Mouse (Mus musculus): ENCODE data around the gene Copb1. TPM values are rescaled to one million over a fixed set of nuclear protein-coding genes. Genes with fewer than 3 reads are reported as not detected.

Gene Copb1
- 51.9 and 62.8 TPM in 2 replicates for polyA plus RNA-seq (2015; fragmentation: Nextera tagmentation; extraction: Ambion mirVana)

DNA sequence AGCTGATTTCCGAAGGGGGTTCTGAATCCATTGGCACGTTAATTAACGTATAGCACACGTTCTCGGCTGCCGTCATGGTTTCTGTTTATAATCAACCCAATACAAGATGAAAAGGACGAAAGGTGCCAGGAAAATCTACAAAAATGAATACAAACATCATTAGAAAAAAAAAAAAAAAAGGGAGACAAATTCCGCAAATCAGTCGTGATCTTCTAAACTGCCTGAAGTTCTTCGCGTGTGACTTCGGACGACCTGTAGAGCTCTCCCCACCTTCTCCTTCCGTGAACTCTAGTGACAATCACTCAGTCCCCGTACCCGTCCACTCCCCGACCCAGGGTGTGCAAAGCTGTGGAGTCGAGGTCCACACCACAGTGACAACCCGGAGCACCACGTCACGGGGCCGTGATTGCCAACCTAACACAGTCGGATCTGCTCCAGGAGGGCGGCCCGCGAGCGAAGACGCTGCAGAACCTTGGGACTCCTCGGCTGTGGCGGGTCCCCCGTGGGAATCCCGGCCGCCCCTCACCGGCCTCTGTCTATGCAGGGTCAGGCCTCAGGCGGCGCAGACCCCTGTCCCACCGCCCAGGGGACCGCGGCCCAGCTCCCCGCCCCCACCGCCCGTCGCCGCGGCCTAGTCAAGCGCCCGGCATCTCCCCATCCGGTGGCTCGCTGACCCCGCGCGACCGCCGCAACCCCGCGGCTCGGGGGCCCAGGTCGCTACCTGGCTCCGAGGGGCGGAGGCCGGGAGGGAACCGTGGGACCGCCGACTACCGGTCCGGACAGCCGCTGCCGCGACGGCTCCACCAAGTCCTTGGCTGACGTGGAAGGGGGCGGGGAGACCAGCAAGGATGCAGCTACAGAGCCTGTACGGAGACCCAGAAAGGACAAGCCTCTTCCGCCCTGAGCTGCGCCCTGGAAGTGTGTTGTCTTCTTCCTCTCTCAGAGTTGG is at the start of gene Copb1:
Copb1 (minus strand) TSS at position 827 of the 949 bp plus-strand sequence.
- Histone ChIP-seq H3K4me1 (replicated peaks) (peaks cover 10% of the 10 kb centered on the region), H3K27ac (peak within 1 kb of the TSS; percentile 83), H3K4me3 (replicated peaks) (peak within 1 kb of the TSS; percentile 96), H3K36me3 (peaks cover 22% of the 10 kb centered on the region), H3K27me3 (no peaks in the 10 kb centered on the region), H3K9me3 (replicated peaks) (no peaks in the 10 kb centered on the region), H3K9ac (peak within 1 kb of the TSS; percentile 95), H3K4me2 (peak within 1 kb of the TSS; percentile 80)
- 2% methylated on average over 75 of the region's 75 CpGs for WGBS (ENCODE audit: insufficient replicate concordance)
- peak; percentile 99 for ATAC-seq (ENCODE audit: low read depth)
- DNase-seq = peak; percentile 87

- DNase-seq = no peak
- Histone ChIP-seq H3K4me3 (replicated peaks) (no peak overlapping the region), H3K9me3 (replicated peaks) (no peaks in the 10 kb centered on the region), H3K4me2 (no peak overlapping the region), H3K27ac (no peak overlapping the region), H3K36me3 (no peaks in the 10 kb centered on the region), H3K27me3 (no peaks in the 10 kb centered on the region), H3K4me1 (replicated peaks) (no peaks in the 10 kb centered on the region), H3K9ac (no peak overlapping the region)
- no peak for ATAC-seq (ENCODE audit: low read depth)
- 19% methylated on average over 4 of the region's 4 CpGs for WGBS (ENCODE audit: insufficient replicate concordance)
Observed at GRCm38 (mm10) chr7:114301293-114301782, 46.8 kb upstream of the Copb1 start.

GRCm38 (mm10) chr7:114300782-114301181 is 46.3 kb upstream of the Copb1 start:
- H3K27me3 ChIP-seq = no peaks in the 10 kb centered on the region
- no peak overlapping the region for H3K4me2 ChIP-seq
- H3K4me3 ChIP-seq (replicated peaks) = no peak overlapping the region
- no peaks in the 10 kb centered on the region for H3K4me1 ChIP-seq (replicated peaks)
- H3K27ac ChIP-seq = no peak overlapping the region
- no peak overlapping the region for H3K9ac ChIP-seq
- WGBS (ENCODE audit: insufficient replicate concordance) = 65% methylated on average over 2 of the region's 2 CpGs
- ATAC-seq (ENCODE audit: low read depth) (no peak), DNase-seq (no peak)
- no peaks in the 10 kb centered on the region for H3K36me3 ChIP-seq
- H3K9me3 ChIP-seq (replicated peaks) = no peaks in the 10 kb centered on the region

DNA sequence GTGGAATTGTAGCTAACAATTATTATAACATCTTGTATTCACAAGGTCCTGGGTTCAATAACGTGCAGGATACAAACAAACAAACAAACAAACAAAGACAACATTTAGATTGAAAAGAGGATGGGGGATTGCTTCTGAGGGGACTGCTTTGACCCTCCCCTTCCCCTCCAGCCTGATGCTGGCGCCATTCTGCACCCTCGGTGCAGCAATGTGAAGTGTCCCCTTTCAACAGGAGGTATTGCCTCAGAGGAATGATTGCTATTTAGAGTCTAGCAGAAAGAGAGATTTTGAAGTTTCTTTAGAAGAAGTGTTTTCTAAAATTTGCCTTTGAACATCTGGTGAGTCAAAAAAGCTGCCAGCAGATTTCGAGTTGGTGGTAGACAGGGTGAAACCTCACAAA is 44.7 kb upstream of the Copb1 start:
- WGBS (ENCODE audit: insufficient replicate concordance) = 55% methylated on average over 4 of the region's 4 CpGs
- no peaks in the 10 kb centered on the region for H3K9me3 ChIP-seq (replicated peaks)
- H3K4me2 ChIP-seq = no peak overlapping the region
- no peak overlapping the region for H3K4me3 ChIP-seq (replicated peaks)
- ATAC-seq (ENCODE audit: low read depth) (no peak), DNase-seq (no peak)
- H3K9ac ChIP-seq = no peak overlapping the region
- H3K4me1 ChIP-seq (replicated peaks) = no peaks in the 10 kb centered on the region
- H3K36me3 ChIP-seq = no peaks in the 10 kb centered on the region
- no peaks in the 10 kb centered on the region for H3K27me3 ChIP-seq
- no peak overlapping the region for H3K27ac ChIP-seq

- no peaks in the 10 kb centered on the region for H3K36me3 ChIP-seq
- H3K4me2 ChIP-seq = no peak overlapping the region
- 65% methylated on average over 5 of the region's 5 CpGs for WGBS (ENCODE audit: insufficient replicate concordance)
- H3K4me1 ChIP-seq (replicated peaks) = peaks cover 13% of the 10 kb centered on the region; the same call in 1 of the 2 replicates
- no peaks in the 10 kb centered on the region for H3K27me3 ChIP-seq
- H3K9ac ChIP-seq = no peak overlapping the region
- no peak overlapping the region for H3K4me3 ChIP-seq (replicated peaks)
- no peak for ATAC-seq (ENCODE audit: low read depth)
- H3K27ac ChIP-seq = no peak overlapping the region
- DNase-seq = no peak
- H3K9me3 ChIP-seq (replicated peaks) = no peaks in the 10 kb centered on the region
Observed at GRCm38 (mm10) chr7:114294698-114295097, 40.2 kb upstream of the Copb1 start.

DNA sequence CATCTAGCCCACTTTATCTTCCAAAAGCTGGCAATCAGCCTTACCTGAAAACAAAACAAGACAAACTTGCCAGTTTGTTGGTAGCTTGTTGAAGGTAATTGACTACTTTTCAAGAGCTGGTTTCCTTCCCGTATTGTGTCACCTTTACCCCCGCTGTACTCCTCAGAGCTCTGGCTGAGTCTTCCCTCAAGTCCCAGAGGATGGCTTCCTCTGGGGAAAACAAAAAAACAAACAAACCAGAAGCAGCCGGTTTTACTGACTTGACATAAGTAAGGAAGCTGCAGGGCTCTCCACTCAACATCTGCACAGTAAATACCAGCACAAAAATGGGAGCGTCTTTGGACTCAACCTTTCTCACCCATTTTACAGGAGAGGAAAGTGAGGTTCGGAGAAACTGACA is 39.4 kb upstream of the Copb1 start:
- H3K27ac ChIP-seq = no peak overlapping the region
- WGBS (ENCODE audit: insufficient replicate concordance) = 70% methylated on average over 5 of the region's 5 CpGs

GRCm38 (mm10) chr7:114292501-114292971 is 38.0 kb upstream of the Copb1 start:
- Histone ChIP-seq H3K27me3 (no peaks in the 10 kb centered on the region), H3K36me3 (no peaks in the 10 kb centered on the region), H3K9me3 (replicated peaks) (no peaks in the 10 kb centered on the region), H3K27ac (peak overlapping the region; percentile 61), H3K4me1 (replicated peaks) (peaks cover 13% of the 10 kb centered on the region; the same call in 1 of the 2 replicates), H3K4me3 (replicated peaks) (peak overlapping the region; percentile 35), H3K9ac (peak overlapping the region; percentile 50), H3K4me2 (peak overlapping the region; percentile 54)
- DNase-seq (no peak), ATAC-seq (ENCODE audit: low read depth) (peak; percentile 69)
- WGBS (ENCODE audit: insufficient replicate concordance) = 13% methylated on average over 12 of the region's 12 CpGs

More for the DNA sequence above, 39.4 kb upstream of the Copb1 start:
- DNase-seq (no peak), ATAC-seq (ENCODE audit: low read depth) (no peak)
- H3K4me3 ChIP-seq (replicated peaks) = no peak overlapping the region
- H3K4me2 ChIP-seq = no peak overlapping the region
- H3K4me1 ChIP-seq (replicated peaks) = peaks cover 13% of the 10 kb centered on the region; the same call in 1 of the 2 replicates
- H3K9ac ChIP-seq = no peak overlapping the region
- H3K9me3 ChIP-seq (replicated peaks) = no peaks in the 10 kb centered on the region
- no peaks in the 10 kb centered on the region for H3K27me3 ChIP-seq
- no peaks in the 10 kb centered on the region for H3K36me3 ChIP-seq

DNA sequence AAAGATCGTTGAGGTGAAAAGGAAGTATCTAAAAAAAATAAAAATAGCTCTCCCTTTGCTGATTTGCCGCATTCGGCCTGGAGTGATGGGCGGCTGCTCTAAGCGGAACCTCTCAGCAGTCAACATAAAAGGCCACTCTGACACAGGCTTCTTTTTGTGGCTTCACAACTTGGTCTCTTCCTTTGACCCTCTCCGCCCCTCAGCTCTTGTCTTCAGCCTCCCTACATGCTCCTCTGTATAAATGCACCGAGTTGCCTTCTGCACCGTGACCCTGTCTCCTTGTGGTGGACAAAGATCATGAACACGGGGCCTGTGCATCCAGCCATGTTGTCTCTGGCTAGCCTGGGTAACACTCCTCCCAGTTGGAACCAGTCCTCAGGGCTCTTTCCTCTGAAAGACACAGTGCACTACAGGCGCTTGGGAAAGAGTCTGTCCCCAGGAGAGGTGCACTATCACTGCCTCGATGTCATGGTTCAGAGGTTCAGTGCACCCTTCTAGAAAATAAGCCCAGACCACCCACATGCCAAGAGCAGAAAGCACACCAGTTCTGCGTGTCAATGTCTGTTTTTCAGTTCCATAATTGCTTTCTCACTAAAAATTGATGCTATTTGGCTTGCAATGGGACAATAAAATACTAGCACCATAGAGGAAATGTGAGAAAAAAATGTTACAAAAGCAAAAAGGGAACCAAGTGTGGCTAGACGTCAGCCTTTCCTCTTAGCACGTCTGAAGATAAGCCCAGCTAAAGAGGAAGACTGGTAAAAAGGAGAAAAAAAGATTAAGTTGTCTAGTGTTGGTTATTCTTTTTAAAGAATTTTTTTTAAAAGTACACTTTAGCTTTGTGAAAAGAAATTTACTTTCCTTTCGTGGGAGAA is 37.2 kb upstream of the Copb1 start:
- WGBS (ENCODE audit: insufficient replicate concordance) = 26% methylated on average over 15 of the region's 15 CpGs
- Histone ChIP-seq H3K36me3 (no peaks in the 10 kb centered on the region), H3K4me2 (peak overlapping the region; percentile 6), H3K4me3 (replicated peaks) (0 out of 2 replicates have a peak overlapping the region, but pooled peaks have one; percentile 35), H3K9ac (no peak overlapping the region), H3K4me1 (replicated peaks) (peaks cover 13% of the 10 kb centered on the region; the same call in 1 of the 2 replicates), H3K27ac (peak overlapping the region; percentile 65), H3K27me3 (no peaks in the 10 kb centered on the region), H3K9me3 (replicated peaks) (no peaks in the 10 kb centered on the region)
- ATAC-seq (ENCODE audit: low read depth) (peak; percentile 33), DNase-seq (no peak)

DNA sequence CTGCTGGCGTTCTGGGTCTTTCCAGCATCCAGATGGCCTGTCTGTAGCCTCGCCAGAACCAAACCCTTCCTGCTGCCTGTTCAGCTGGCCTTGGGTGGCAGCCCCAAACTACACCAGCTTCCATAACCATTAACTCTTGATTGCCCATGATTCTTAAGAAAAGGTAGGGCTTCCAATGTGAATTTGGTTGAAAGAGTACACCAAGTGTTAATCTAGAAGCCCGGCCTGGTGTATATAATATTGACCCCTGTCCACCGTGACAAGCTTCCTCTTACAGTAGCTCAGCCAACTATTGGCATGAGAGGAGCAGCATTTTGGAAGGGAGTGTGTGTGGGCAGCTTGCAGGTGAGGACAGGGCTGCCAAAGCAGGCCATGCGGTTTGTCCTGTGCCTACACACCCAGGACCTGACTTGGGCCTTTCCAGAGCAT is 35.6 kb upstream of the Copb1 start:
- 62% methylated on average over 5 of the region's 5 CpGs for WGBS (ENCODE audit: insufficient replicate concordance)
- Histone ChIP-seq H3K4me2 (no peak overlapping the region), H3K27me3 (no peaks in the 10 kb centered on the region), H3K4me3 (replicated peaks) (no peak overlapping the region), H3K9me3 (replicated peaks) (no peaks in the 10 kb centered on the region), H3K36me3 (no peaks in the 10 kb centered on the region), H3K9ac (no peak overlapping the region), H3K27ac (no peak overlapping the region), H3K4me1 (replicated peaks) (peaks cover 13% of the 10 kb centered on the region; the same call in 1 of the 2 replicates)
- ATAC-seq (ENCODE audit: low read depth) = no peak
- no peak for DNase-seq

- Histone ChIP-seq H3K9ac (no peak overlapping the region), H3K4me1 (replicated peaks) (no peaks in the 10 kb centered on the region), H3K4me3 (replicated peaks) (no peak overlapping the region), H3K36me3 (no peaks in the 10 kb centered on the region), H3K27me3 (no peaks in the 10 kb centered on the region), H3K4me2 (no peak overlapping the region), H3K27ac (no peak overlapping the region), H3K9me3 (replicated peaks) (no peaks in the 10 kb centered on the region)
- ATAC-seq (ENCODE audit: low read depth) (no peak), DNase-seq (no peak)
- 83% methylated on average over 14 of the region's 14 CpGs for WGBS (ENCODE audit: insufficient replicate concordance)
Observed at GRCm38 (mm10) chr7:114284296-114284910, 29.9 kb upstream of the Copb1 start.
